Mouse (Mus musculus): ENCODE data around the gene C730034F03Rik. TPM values are rescaled to one million over a fixed set of nuclear protein-coding genes. Genes with fewer than 3 reads are reported as not detected.

Gene C730034F03Rik
- 3.3 and 3.9 TPM in 2 replicates for polyA plus RNA-seq (2015; fragmentation: Nextera tagmentation; extraction: Ambion mirVana)

DNA sequence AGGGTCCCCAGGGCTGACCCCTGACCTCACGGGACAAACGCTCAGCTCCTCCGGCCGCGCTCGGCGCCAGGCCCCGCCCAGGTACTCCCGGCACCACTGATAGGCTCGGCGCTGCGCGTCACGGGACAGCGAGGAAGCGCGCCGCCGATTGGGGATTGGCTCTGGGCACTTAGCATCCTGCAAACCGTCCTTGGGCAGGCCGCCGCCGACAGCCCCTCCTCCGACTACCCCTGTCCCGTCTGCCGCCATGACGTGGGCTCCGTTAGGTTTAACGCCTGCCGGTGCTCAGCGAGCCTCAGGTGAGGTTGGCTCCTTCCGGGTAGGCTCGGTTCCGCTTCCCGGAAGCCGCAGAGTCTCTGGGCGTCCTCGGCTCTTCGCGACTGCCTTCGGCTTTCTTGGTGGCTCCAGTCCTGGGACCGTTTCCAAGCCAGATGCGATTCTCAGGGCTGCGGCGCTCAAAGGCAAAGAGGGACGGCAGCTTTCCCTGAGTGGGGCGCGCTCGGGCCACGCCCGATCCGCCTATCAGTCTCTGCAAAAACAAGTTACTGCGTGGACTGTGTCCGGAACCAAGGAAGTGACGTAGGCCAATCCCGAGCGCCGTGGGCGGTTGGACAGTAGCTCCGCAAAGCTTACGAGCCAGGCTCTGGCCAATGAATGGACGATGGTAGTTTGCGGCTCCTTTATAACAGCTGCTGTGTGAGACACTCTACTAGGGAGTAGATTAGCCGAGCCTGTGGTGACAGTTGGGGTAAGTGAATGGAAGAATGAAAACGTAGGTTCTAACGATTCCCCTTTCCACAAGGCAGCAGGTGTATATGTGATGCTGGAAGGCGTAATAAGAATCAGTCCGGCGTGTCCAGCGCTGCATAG lies at the start of gene C730034F03Rik, which contains the start of the genes Gm44502 and Chkb:
C730034F03Rik (plus strand) TSS at position 238 of the 870 bp plus-strand sequence.
Gm44502 (minus strand) TSS at position 345 of the 870 bp plus-strand sequence.
Chkb (minus strand) TSS at position 557 of the 870 bp plus-strand sequence.
- WGBS, result under 1% methylated on average over 70 of the region's 70 CpGs

GRCm38 (mm10) chr15:89384617-89385016 lies 44.8 kb upstream of the C730034F03Rik start, which contains the start of gene Klhdc7b:
Gene Klhdc7b (plus strand): TSS chr15:89384917.
- H3K36me3 ChIP-seq, result no peaks in the 10 kb centered on the region
- no peak for ATAC-seq (replicated peaks; ENCODE audit: insufficient number of reproducible peaks, insufficient read depth, low FRiP score, low read depth)
- peaks cover under 1% of the 10 kb centered on the region for H3K4me1 ChIP-seq (replicated peaks)
- H3K27me3 ChIP-seq, result peaks cover 38% of the 10 kb centered on the region
- H3K9ac ChIP-seq, result no peak within 1 kb of the TSS
- WGBS, result 87% methylated on average over 7 of the region's 7 CpGs
- H3K9me3 ChIP-seq (replicated peaks), result no peaks in the 10 kb centered on the region
- no peak within 1 kb of the TSS for H3K4me3 ChIP-seq
- no peak within 1 kb of the TSS for H3K27ac ChIP-seq
- no peak within 1 kb of the TSS for H3K4me2 ChIP-seq

More for the DNA sequence above, at the start of gene C730034F03Rik, which contains the start of the genes Gm44502 and Chkb:
- Histone ChIP-seq H3K36me3 (peaks cover 8% of the 10 kb centered on the region; the same call in 1 of the 2 replicates), H3K27ac (peak within 1 kb of the TSS; percentile 96), H3K4me1 (replicated peaks) (peaks cover 38% of the 10 kb centered on the region), H3K4me3 (peak within 1 kb of the TSS; percentile 85), H3K9me3 (replicated peaks) (no peaks in the 10 kb centered on the region), H3K4me2 (peak within 1 kb of the TSS; percentile 79), H3K27me3 (no peaks in the 10 kb centered on the region), H3K9ac (peak within 1 kb of the TSS; percentile 76)
- ATAC-seq (replicated peaks; ENCODE audit: insufficient number of reproducible peaks, insufficient read depth, low FRiP score, low read depth), result peak; percentile 85

DNA sequence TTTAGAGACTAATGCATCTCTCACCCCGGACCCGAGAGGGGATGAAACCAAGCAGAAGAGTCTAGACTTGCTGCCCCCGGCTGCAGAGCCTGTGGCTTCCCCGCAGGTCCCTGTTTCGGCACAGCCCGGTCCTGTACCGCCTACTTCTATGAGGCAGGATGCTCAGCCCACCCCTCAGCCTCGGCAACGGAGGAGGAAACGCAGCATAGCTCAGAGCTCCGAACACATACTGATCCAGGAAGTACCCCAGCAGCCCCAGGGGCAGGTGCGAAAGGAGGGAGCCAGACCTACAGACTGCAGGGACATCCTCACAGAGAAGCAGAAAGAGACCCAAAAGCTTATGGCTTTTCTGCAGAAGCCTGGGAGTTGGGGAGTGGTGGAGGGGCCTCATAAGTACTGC lies 42.3 kb upstream of the C730034F03Rik start:
- Histone ChIP-seq H3K27ac (no peak overlapping the region), H3K4me2 (no peak overlapping the region), H3K9me3 (replicated peaks) (no peaks in the 10 kb centered on the region), H3K4me1 (replicated peaks) (no peaks in the 10 kb centered on the region), H3K27me3 (peaks cover 21% of the 10 kb centered on the region), H3K4me3 (no peak overlapping the region), H3K36me3 (no peaks in the 10 kb centered on the region), H3K9ac (no peak overlapping the region)
- ATAC-seq (replicated peaks; ENCODE audit: insufficient number of reproducible peaks, insufficient read depth, low FRiP score, low read depth), result no peak
- WGBS, result 31% methylated on average over 12 of the region's 12 CpGs

- Histone ChIP-seq H3K4me3 (no peak overlapping the region), H3K4me1 (replicated peaks) (no peaks in the 10 kb centered on the region), H3K9ac (no peak overlapping the region), H3K36me3 (no peaks in the 10 kb centered on the region), H3K9me3 (replicated peaks) (no peaks in the 10 kb centered on the region), H3K27me3 (peaks cover 11% of the 10 kb centered on the region; the same call in 1 of the 2 replicates), H3K27ac (no peak overlapping the region), H3K4me2 (no peak overlapping the region)
- WGBS, result 89% methylated on average over 10 of the region's 10 CpGs
- no peak for ATAC-seq (replicated peaks; ENCODE audit: insufficient number of reproducible peaks, insufficient read depth, low FRiP score, low read depth)
These were observed 39.3 kb upstream of the C730034F03Rik start for GRCm38 (mm10) chr15:89390081-89390480.

GRCm38 (mm10) chr15:89396883-89397282 lies 32.5 kb upstream of the C730034F03Rik start:
- Histone ChIP-seq H3K4me2 (no peak overlapping the region), H3K4me3 (no peak overlapping the region), H3K27me3 (no peaks in the 10 kb centered on the region), H3K27ac (no peak overlapping the region), H3K9ac (no peak overlapping the region), H3K4me1 (replicated peaks) (no peaks in the 10 kb centered on the region), H3K9me3 (replicated peaks) (no peaks in the 10 kb centered on the region), H3K36me3 (no peaks in the 10 kb centered on the region)
- ATAC-seq (replicated peaks; ENCODE audit: insufficient number of reproducible peaks, insufficient read depth, low FRiP score, low read depth), result no peak
- WGBS, result 78% methylated on average over 4 of the region's 4 CpGs

GRCm38 (mm10) chr15:89398146-89398545 lies 31.2 kb upstream of the C730034F03Rik start:
- ATAC-seq (replicated peaks; ENCODE audit: insufficient number of reproducible peaks, insufficient read depth, low FRiP score, low read depth), result no peak
- WGBS, result 73% methylated on average over 2 of the region's 2 CpGs
- H3K9ac ChIP-seq, result no peak overlapping the region

GRCm38 (mm10) chr15:89399716-89400115 lies 29.7 kb upstream of the C730034F03Rik start:
- Histone ChIP-seq H3K9me3 (replicated peaks) (no peaks in the 10 kb centered on the region), H3K4me2 (no peak overlapping the region), H3K4me1 (replicated peaks) (no peaks in the 10 kb centered on the region), H3K27me3 (no peaks in the 10 kb centered on the region), H3K27ac (no peak overlapping the region), H3K36me3 (no peaks in the 10 kb centered on the region), H3K9ac (no peak overlapping the region), H3K4me3 (no peak overlapping the region)
- WGBS, result 65% methylated on average over 1 of the region's 1 CpGs
- no peak for ATAC-seq (replicated peaks; ENCODE audit: insufficient number of reproducible peaks, insufficient read depth, low FRiP score, low read depth)

More at GRCm38 (mm10) chr15:89398146-89398545, 31.2 kb upstream of the C730034F03Rik start:
- Histone ChIP-seq H3K27me3 (no peaks in the 10 kb centered on the region), H3K4me2 (no peak overlapping the region), H3K4me3 (no peak overlapping the region), H3K4me1 (replicated peaks) (no peaks in the 10 kb centered on the region), H3K9me3 (replicated peaks) (no peaks in the 10 kb centered on the region), H3K36me3 (no peaks in the 10 kb centered on the region), H3K27ac (no peak overlapping the region)

GRCm38 (mm10) chr15:89402471-89402870 lies 26.9 kb upstream of the C730034F03Rik start:
- Histone ChIP-seq H3K4me2 (no peak overlapping the region), H3K9me3 (replicated peaks) (peaks cover 4% of the 10 kb centered on the region; the same call in 1 of the 2 replicates), H3K27me3 (no peaks in the 10 kb centered on the region), H3K36me3 (no peaks in the 10 kb centered on the region), H3K9ac (no peak overlapping the region), H3K4me1 (replicated peaks) (no peaks in the 10 kb centered on the region), H3K27ac (no peak overlapping the region), H3K4me3 (no peak overlapping the region)
- WGBS, result 79% methylated on average over 1 of the region's 1 CpGs
- ATAC-seq (replicated peaks; ENCODE audit: insufficient number of reproducible peaks, insufficient read depth, low FRiP score, low read depth), result no peak

GRCm38 (mm10) chr15:89404831-89405623 lies 24.4 kb upstream of the C730034F03Rik start:
- H3K36me3 ChIP-seq, result no peaks in the 10 kb centered on the region
- no peak overlapping the region for H3K4me2 ChIP-seq
- H3K9me3 ChIP-seq (replicated peaks), result peaks cover 10% of the 10 kb centered on the region; the same call in 1 of the 2 replicates
- WGBS, result 74% methylated on average over 10 of the region's 10 CpGs
- ATAC-seq (replicated peaks; ENCODE audit: insufficient number of reproducible peaks, insufficient read depth, low FRiP score, low read depth), result no peak
- no peak overlapping the region for H3K4me3 ChIP-seq
- no peak overlapping the region for H3K27ac ChIP-seq
- H3K27me3 ChIP-seq, result no peaks in the 10 kb centered on the region
- no peaks in the 10 kb centered on the region for H3K4me1 ChIP-seq (replicated peaks)
- H3K9ac ChIP-seq, result no peak overlapping the region

GRCm38 (mm10) chr15:89406691-89407090 lies 22.7 kb upstream of the C730034F03Rik start:
- H3K27ac ChIP-seq, result no peak overlapping the region
- H3K4me2 ChIP-seq, result no peak overlapping the region
- H3K4me3 ChIP-seq, result no peak overlapping the region
- peaks cover 10% of the 10 kb centered on the region; the same call in 1 of the 2 replicates for H3K9me3 ChIP-seq (replicated peaks)
- no peaks in the 10 kb centered on the region for H3K4me1 ChIP-seq (replicated peaks)
- no peak for ATAC-seq (replicated peaks; ENCODE audit: insufficient number of reproducible peaks, insufficient read depth, low FRiP score, low read depth)
- no peaks in the 10 kb centered on the region for H3K27me3 ChIP-seq
- no peaks in the 10 kb centered on the region for H3K36me3 ChIP-seq
- H3K9ac ChIP-seq, result no peak overlapping the region

GRCm38 (mm10) chr15:89410118-89410517 lies 19.3 kb upstream of the C730034F03Rik start, which contains the start of gene Syce3:
Gene Syce3 (minus strand): TSS chr15:89410503.
- H3K9ac ChIP-seq, result no peak within 1 kb of the TSS
- H3K4me2 ChIP-seq, result no peak within 1 kb of the TSS
- peaks cover 10% of the 10 kb centered on the region; the same call in 1 of the 2 replicates for H3K9me3 ChIP-seq (replicated peaks)
- no peak; the same call in 1 of the 2 replicates for ATAC-seq (replicated peaks; ENCODE audit: insufficient number of reproducible peaks, insufficient read depth, low FRiP score, low read depth)
- H3K4me1 ChIP-seq (replicated peaks), result peaks cover 2% of the 10 kb centered on the region; the same call in 1 of the 2 replicates
- 76% methylated on average over 24 of the region's 24 CpGs for WGBS
- no peak within 1 kb of the TSS for H3K4me3 ChIP-seq
- no peaks in the 10 kb centered on the region for H3K27me3 ChIP-seq
- H3K36me3 ChIP-seq, result no peaks in the 10 kb centered on the region
- H3K27ac ChIP-seq, result no peak within 1 kb of the TSS

Measured in heart, embryonic 15.5 days (tissue).